Mouse (Mus musculus) liver, embryonic 12.5 days (tissue): ENCODE measurements around the gene Cmas. TPM values are rescaled to one million over a fixed set of nuclear protein-coding genes. Genes with fewer than 3 reads are reported as not detected.

ENCODE experiments used
- ATAC-seq: fragments of 200-750 bp; cut with Nextera tagmentation; 2 replicates; pipeline ENCODE4 v1.8.0; 2017; ENCODE audit warnings: moderate number of reproducible peaks, mild to moderate bottlenecking, moderate library complexity
- H3K27ac ChIP-seq: fragments of 300-500 bp; sonication (generic); 2 replicates; pipeline ENCODE4 v1.5.1; 2016; ENCODE audit warnings: mild to moderate bottlenecking
- H3K27me3 ChIP-seq: fragments of 300-500 bp; sonication (generic); replicated peaks from 2 replicates; pipeline ENCODE4 v1.6.1; 2016; ENCODE audit warnings: mild to moderate bottlenecking, moderate library complexity
- H3K36me3 ChIP-seq: fragments of 300-500 bp; sonication (generic); 2 replicates; pipeline ENCODE4 v1.6.1; 2016; ENCODE audit warnings: mild to moderate bottlenecking, moderate library complexity
- H3K4me1 ChIP-seq: fragments of 300-500 bp; sonication (generic); 2 replicates; pipeline ENCODE4 v1.6.1; 2016
- H3K4me2 ChIP-seq: fragments of 300-500 bp; sonication (generic); 2 replicates; pipeline ENCODE4 v1.6.1; 2016; ENCODE audit warnings: mild to moderate bottlenecking, moderate library complexity
- H3K4me3 ChIP-seq: fragments of 300-500 bp; sonication (generic); 2 replicates; pipeline ENCODE4 v1.5.1; 2016; ENCODE audit warnings: mild to moderate bottlenecking, moderate library complexity
- H3K9ac ChIP-seq: fragments of 300-500 bp; sonication (generic); 2 replicates; pipeline ENCODE4 v1.6.1; 2016; ENCODE audit warnings: mild to moderate bottlenecking, moderate library complexity
- H3K9me3 ChIP-seq: fragments of 300-500 bp; sonication (generic); replicated peaks from 2 replicates; pipeline ENCODE4 v1.6.1; 2016; ENCODE audit warnings: mild to moderate bottlenecking, moderate library complexity
- WGBS: fragments of 180-500 bp; shearing (Covaris S2); methylation state at CpG from one replicate; pipeline ENCODE4 v1.1.7; 2016; ENCODE audit not compliant: insufficient replicate concordance; 5-methylcytosine and 5-hydroxymethylcytosine counted together
- polyA plus RNA-seq: library from polyadenylated mRNA; unstranded; fragments of >200 nt; fragmentation: Nextera tagmentation; extraction: Ambion mirVana; gene quantifications from 2 replicates; pipeline ENCODE4 v1.2.1, GENCODE M21; 2016

Gene Cmas
- polyA plus RNA-seq, 1 experiment from 2014 or later: 157 TPM

DNA sequence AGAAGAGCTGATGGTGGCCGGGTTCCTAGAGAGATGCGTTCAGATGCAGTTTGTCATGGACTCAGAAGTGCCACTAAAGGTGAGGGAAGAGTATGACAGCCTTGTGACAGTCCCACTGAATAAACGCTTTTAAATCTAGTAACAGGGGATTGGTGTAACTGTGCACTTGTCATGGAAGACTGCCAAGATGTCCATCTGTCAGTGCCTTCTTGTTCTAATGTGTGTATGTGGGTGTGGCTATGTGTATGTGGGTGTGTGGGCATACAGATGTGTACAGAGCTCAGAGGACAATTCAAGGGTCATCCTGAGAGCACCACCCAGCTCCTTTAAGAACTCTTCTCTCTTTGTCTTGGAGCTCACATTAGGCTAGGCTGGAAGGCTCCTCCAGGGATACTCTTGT, 59.0 kb downstream of the Cmas start:
- Histone ChIP-seq H3K9ac (no peak overlapping the region), H3K4me2 (no peak overlapping the region), H3K27me3 (peaks cover 21% of the 10 kb centered on the region), H3K9me3 (no peaks in the 10 kb centered on the region), H3K4me1 (no peaks in the 10 kb centered on the region; the same call in 1 of the 2 replicates), H3K4me3 (no peak overlapping the region), H3K27ac (no peak overlapping the region), H3K36me3 (no peaks in the 10 kb centered on the region)
- whole genome bisulfite sequencing: 76% methylated on average over 3 of the region's 3 CpGs
- ATAC-seq: no peak

DNA sequence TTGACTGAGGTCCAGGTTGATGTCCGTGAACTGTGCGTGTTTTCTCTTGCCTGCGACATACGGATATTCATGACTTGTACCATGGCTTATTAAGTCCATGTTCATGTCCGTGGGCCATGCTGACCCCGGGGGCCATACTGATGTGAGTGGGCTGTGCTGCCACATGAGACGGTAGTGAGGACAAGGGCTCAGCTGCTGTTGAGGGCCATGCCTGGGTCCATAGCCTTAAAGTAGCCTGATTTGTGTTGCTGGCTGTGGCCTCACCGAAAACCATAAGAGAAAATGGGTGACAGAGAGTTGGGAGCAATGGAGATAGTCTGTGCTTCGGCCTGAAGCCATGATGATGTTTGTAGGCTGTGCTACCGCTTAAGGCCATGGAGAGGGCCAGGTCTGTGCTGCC, 61.8 kb downstream of the Cmas start:
- peaks cover 9% of the 10 kb centered on the region for H3K27me3 ChIP-seq
- H3K36me3 ChIP-seq: no peaks in the 10 kb centered on the region
- ATAC-seq: no peak
- H3K27ac ChIP-seq: no peak overlapping the region
- H3K4me1 ChIP-seq: no peaks in the 10 kb centered on the region
- H3K4me3 ChIP-seq: no peak overlapping the region
- H3K9ac ChIP-seq: no peak overlapping the region
- no peak overlapping the region for H3K4me2 ChIP-seq
- H3K9me3 ChIP-seq: no peaks in the 10 kb centered on the region
- 81% methylated on average over 10 of the region's 10 CpGs for WGBS

GRCm38 (mm10) chr6:142823008-142823787, 66.7 kb downstream of the Cmas start:
- ATAC-seq: no peak
- H3K9ac ChIP-seq: no peak overlapping the region
- H3K9me3 ChIP-seq: no peaks in the 10 kb centered on the region
- no peaks in the 10 kb centered on the region for H3K27me3 ChIP-seq
- H3K4me2 ChIP-seq: no peak overlapping the region
- no peak overlapping the region for H3K27ac ChIP-seq
- WGBS: 51% methylated on average over 5 of the region's 5 CpGs
- H3K4me3 ChIP-seq: no peak overlapping the region
- H3K4me1 ChIP-seq: no peaks in the 10 kb centered on the region
- H3K36me3 ChIP-seq: no peaks in the 10 kb centered on the region

Other genes starting within 250 kb of the Cmas start
- gene Ldhb, start 248.7 kb upstream of the Cmas start, polyA plus RNA-seq: 61.7 and 63.3 TPM in 2 replicates
- 2.5 and 3.1 TPM in 2 replicates for gene Kcnj8, start 185.1 kb upstream of the Cmas start, polyA plus RNA-seq
- 2.4 and 2.9 TPM in 2 replicates for gene Abcc9, start 54.4 kb upstream of the Cmas start, polyA plus RNA-seq
- gene Sult6b2, start 47.8 kb downstream of the Cmas start, polyA plus RNA-seq: 0.06 TPM in 1 of 2 replicates, not detected in the other
- 0.67 TPM in 2 replicates for gene St8sia1, start 207.8 kb downstream of the Cmas start, polyA plus RNA-seq